Mouse (Mus musculus) ovary, adult 18-20 months (tissue): ENCODE measurements at regions not wholly inside any gene's neighbourhood (a gene's known extent, or its start where the extent isn't known, plus 50 kb on each side); places are given as distances from the start of the nearest gene placed in this dataset.

Experiments
- DNase-seq: peaks from one replicate; pipeline ENCODE4 v3.0.0; 2022; ENCODE audit warnings: low spot score, mixed read lengths

DNA sequence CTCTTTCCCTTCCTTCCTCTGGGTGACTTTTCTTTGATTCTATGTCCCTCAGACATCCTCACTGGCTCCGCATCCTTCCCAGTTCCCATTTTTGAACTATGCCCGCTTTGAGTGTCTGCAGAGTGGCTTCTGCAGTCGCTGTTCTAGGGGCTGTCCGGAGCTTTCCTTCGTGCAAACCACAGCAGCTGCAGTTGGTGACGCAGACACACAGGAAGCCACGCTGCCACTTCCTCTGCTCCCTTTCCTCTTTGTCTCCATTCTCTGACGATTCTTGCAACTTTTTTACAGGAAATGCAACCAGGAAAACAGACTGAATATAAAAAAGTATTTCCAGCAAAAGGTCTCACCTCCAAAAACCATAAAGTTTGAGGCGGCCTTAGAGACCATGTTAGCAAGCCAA lies 191.0 kb upstream of the Tgfbr2 start:
- no peak for DNase-seq

DNA sequence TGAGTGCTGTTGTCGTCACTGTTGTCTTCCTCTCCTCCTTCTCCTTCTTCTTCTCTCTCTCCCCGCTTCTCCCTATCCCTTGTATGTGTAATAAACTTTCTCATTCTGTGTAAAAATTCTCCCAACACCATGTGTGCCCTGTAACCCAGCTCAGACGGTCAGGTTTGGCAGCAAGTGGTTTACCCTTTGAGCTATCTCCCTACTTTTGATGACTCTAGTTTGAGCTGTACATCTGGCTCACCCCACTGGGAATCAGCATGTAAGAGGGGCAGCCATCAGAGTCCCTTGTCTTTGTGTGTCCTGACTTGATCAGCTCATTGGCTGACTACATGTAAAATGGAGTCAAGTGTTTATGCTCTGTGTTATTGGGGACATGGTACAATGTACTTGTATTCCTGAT lies 190.5 kb upstream of the Tgfbr2 start:
- DNase-seq, result no peak

DNA sequence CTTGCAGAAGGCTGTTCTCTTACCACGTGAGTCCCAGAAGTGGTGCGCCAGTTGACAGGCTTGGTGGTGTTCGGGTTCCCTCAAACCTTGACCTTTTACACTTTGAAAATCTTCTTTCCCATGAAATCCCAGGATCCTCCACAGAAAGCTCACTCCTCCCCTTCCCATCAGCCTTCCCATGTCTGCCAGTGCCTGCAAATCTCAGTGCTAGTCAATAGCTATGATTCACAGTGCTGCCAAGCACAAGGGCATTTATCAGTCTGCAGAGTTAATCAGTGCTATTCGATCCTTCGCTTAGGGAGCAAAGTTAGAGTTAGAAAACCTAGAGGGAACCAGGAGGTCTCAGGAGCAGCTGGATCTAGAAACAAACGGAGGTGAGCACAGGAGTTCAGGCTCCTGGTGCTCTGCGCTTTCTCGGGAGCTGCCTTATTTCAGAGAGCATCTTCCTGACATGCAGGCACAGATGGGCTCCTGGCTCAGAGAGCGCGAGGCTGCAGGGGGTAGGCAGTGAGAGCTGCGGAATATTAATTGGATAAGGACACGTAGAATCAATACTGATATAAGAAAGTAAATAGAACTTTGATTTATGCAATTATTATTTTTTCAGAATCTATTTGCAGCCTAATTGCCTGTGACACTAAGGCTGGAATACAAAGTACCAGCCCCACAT lies 190.0 kb upstream of the Tgfbr2 start:
- DNase-seq, result no peak

DNA sequence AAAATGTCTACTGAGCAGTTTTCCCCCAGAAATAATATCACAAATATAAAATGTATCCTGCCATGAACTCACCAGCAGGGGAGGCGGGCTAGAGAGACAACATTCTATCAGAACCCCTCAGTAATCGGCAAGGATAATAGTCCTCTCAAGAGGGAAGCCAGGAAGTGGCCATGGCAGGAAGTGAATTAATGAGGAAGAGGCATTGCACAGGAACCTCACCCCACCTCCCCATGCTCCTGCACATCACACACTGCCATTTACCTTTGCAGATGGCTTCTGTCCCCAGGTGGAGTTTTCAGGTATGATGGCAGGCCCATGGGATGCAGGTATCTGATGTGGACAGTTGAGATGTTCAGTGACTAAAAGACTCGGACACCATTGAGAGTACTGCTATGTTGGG lies 185.9 kb upstream of the Tgfbr2 start:
- no peak for DNase-seq

DNA sequence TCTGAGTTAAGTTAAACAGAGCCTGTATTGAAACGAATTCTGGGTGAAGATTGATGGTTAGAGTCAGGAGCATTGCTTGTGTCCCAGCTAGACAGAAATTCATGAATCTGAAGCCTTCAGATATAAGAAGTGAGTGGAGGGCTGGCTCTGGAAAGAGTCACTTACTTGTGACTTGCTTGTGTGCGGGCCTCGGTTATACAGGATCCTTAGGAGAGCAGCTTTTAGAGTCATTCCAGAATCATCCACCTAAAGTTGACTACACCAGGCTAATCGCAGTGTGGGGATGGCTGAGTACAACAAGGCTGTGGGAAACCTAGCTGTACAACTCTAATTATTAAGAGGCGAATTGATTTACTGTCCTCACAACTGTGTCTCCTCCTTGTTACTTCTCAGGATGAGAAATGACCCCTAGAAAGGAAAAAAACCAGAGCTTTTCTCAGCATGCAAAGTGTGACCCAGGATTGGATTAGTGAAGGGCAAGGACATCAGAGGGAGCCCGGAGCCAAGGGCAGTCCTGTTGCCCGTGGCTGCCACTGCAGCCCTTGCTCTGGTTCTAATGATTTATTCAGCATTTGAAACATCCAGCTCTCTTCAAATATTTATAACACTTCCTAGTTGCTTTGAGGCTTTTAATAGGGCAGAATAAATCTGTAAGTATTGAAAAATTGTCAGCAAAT lies 179.0 kb upstream of the Tgfbr2 start:
- DNase-seq, result no peak

DNA sequence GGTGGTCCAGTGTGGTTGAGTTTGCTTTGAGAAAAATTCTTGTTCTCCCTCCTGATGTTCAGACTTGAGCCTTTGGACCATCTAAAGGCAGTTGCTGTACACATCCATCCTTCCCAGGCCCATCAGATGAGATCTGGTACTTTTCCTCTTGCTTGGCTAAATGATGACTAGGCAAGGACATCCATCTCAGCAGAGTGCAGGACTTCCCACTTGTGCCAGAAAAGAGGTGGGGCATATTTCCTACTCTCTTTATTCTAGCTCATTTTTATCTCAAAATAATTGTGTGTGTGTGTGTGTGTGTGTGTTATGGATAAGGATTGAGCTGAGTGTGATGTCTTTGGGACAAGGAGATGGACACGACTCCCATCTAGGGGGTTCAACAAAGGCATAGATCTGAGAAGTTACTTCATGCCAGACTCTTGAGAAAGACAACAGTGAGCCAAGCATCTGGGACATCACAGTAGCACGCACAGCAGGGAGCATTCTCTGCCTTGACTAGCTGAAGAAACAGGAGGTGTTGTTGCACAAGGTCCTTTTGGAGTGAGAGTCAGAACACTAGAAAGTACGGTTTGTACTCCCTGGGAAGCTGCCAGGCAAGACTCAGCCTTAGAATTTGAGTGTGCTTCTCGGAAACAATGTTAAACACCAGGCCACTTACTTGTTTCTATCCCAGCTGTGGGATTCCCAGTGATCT lies 177.8 kb upstream of the Tgfbr2 start:
- DNase-seq, result peak; percentile 20

DNA sequence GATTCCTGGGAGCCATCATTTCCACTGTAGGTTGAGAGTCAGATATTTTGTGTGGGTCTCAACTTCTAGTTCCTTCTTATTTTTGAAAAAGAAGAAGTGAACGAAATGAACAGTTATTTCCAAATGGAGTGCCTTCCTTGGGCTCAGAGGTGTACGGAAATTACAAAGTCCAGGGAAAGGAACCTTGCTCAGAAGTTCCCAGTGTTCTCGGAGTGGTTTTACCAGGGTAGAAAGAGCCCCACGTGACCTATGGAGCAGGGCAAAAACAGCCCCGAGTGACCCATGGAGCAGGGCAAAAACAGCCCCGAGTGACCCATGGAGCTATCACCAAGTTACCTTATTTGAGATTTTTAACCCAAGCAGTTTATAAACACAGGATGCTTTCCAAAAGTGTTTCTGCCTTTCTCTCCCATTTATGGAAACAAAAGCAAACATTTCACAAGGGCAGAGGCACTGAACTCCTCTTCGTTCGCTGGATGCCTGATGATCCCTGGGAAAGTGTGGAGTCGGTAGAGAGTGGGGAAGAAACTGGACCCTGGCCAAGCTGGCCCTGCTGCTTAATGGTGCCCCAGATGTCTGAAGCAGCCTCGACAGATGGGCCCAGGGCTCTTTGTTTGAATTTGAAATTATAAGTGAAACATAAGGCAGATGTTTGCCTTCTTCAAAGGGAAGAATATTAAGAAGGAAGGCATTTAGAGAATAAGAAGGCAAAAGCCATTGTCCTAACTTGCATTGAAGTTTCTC lies 175.8 kb upstream of the Tgfbr2 start:
- no peak for DNase-seq

DNA sequence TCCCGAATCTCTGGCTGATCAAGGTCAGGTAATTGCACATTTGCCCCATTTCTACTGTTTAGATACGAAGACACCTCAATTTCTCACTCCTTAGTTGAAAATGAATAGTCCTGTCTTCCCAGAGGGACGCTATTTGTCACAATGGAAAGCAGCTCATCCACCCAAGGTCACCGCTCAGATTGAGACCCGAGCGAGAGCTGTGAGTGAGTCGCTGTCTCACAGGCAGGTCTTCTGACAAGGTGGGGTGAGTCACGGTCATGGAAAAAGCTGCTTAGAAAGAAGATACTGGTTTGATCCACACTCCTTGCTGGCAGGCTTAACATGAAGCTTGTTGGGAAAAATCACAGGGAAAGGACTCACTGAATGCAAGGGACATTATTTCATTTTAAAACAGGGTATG lies 171.9 kb upstream of the Tgfbr2 start:
- DNase-seq, result no peak

DNA sequence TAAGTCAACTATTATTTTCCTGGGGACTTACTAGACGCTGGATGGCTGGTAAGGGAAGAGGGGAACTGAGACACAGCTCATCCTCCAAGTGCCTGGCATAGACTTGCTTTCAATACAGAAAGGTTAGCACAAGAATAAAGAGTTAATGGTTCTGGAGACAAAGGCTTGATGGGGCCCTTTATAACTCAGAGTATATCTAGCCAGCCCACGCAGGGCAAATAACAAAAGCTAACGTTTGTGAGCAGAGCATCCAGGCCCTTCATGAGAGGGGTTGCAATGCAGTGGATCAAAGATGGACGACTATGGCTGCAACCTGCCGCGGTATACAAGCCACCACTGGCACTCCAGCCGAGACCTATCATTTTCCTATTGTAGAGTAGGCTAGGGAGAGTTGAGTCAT lies 171.3 kb upstream of the Tgfbr2 start:
- DNase-seq, result no peak

DNA sequence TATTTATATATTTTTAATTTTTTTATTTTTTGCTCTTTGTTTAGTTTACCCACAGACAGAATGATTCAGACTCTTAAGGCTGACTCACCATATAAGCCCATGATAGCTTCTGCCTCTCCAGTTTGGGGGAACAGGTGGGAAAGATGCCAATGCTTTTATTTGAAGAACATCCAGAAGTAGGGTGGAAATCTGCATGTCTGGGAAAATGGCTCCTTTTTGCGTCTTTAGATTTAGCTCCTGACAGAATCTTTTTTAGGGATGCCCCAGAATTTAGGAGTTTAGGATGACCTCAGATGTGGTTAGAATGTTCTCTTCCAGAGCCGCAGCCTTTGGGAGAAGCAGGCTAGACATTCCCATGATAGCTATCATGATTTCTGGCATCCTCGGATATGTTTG lies 167.9 kb upstream of the Tgfbr2 start:
- no peak for DNase-seq

DNA sequence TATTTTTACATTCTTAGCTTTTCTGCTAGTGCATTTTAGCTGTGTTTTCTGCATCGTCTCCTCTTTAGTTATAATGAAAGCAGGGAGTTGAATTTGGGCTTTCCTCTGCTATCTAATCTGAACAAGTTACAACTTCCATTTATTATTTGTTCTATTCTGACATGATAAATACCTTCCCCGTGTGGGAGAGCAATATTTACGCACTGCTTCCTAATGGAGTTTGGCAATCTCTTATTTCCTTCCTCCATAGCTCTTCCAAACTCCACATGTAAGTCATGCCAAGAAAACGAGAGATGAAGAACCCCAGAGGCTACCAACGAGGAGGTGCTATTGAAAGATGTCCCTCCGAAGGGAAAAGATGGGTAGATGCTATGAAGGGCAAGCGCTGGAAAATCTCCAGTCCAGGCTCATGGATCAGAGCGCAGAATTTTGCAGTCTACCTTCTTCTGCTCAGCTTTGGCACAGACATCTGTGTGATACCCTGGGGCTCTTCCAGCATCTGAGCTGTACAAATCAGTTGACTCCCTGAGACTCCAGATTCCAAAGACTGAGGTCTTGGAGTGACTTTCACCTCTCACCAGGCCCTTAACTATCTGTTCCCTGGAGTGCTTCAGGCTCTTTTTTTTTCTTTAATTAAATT lies 167.4 kb upstream of the Tgfbr2 start:
- no peak for DNase-seq

DNA sequence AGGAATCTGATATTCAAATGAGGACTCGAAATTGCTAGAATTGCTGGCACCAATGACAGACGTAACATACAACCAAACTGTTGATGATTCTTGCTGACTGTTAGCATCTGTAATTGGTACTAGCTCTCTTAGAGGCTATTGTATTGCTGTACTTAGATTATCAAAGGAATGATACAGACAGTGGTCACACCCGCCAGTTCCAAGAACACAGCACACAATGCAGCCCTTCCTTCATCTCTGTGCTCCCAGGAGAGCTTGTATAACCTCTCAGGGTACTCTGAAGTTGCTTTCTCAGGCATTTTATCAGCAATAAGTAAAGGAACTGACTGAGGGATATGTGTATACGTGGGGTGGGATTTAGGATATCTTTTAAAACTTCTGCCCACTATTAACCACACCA lies 166.8 kb upstream of the Tgfbr2 start:
- no peak for DNase-seq

DNA sequence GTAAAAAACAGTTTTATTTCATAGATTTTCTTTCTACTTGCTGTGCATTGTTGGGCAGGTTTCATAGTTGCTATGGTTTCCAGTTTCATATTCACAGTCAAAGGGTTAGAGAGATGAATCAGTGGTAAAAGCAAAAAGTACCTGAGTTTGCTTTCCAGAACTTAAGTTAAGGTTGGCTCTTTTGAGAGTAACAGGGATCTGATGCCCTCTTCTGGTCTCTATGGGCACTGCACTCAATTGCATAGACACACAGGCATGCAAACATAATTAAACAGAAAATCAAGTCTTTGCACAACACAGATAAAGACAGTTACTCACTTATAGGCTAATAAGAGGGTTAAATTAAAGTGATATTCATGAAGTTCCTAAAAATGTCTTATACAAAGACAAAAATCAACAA lies 165.8 kb upstream of the Tgfbr2 start:
- no peak for DNase-seq

DNA sequence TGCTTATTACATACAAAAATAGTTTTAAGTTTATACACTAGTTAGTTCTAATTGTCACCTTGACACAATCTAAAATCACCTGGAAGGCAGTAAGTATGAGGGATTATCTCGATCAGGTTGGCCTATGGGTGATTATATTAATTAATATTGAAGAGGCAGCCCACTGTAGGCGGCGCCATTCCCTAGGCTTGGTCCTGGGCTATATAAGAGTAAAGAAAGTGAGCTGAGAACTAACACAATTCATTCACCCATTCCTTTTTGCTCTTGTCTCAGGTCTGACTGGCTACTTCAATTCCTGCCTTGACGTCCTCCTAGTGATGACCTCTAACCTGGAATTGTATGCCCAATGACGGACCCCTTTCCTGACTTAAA lies 163.6 kb upstream of the Tgfbr2 start:
- DNase-seq, result no peak

DNA sequence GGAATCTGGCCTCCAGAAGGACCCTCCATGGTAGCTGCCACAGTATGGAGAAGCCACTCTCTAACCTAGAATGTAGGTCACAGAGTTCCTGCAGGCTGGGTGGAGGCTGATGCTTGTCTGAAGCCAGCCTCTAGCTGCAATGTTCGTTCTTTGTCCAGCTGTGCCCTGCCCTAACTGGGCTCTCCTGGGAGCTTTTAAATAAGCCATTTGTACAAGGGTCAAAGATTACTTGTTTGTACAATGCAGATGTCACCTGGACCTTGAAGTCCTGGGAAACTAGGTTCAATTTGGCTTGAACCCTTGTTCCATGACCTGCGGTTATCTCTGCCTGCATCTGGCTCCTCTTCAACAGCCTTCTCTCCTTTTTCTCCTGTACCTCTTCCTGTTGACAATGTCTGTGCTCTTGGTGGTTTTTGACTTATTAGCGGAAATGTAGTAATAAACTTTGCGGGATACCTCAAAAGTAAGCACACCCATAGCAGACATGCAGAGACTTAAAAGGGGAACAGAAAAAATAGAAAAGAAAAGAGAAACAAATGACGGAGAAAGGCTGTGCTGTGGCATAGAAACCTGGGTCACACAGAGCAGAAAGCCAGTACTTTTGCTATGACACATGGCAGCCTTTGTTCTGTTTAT lies 163.1 kb upstream of the Tgfbr2 start:
- DNase-seq, result no peak

DNA sequence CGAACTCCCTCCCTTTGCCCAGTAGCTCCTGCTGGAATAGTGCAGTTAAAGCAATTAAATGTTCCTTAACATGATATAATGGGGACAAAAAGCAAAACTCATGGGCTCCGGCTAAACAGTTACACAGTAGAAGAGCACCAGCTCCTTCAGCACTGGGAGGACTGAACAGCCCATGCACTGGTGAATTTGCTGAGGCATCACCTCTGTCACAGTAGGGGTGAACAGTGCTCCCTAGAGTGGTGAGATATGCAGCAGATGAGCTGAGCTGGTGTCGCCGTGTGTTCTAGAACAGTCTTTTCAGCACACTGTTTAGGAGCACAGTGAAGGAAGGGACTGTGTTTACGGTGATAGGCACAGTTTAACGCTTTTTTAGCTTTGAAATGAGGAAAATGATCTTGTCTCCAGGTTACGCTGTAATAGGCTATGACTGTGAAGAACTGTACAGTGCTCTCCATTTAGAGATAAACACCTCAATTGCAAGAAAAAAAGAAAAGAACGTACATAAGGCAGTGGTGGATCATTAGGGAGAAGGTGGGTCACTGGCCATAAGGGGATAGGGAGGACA lies 162.4 kb upstream of the Tgfbr2 start:
- DNase-seq, result no peak

DNA sequence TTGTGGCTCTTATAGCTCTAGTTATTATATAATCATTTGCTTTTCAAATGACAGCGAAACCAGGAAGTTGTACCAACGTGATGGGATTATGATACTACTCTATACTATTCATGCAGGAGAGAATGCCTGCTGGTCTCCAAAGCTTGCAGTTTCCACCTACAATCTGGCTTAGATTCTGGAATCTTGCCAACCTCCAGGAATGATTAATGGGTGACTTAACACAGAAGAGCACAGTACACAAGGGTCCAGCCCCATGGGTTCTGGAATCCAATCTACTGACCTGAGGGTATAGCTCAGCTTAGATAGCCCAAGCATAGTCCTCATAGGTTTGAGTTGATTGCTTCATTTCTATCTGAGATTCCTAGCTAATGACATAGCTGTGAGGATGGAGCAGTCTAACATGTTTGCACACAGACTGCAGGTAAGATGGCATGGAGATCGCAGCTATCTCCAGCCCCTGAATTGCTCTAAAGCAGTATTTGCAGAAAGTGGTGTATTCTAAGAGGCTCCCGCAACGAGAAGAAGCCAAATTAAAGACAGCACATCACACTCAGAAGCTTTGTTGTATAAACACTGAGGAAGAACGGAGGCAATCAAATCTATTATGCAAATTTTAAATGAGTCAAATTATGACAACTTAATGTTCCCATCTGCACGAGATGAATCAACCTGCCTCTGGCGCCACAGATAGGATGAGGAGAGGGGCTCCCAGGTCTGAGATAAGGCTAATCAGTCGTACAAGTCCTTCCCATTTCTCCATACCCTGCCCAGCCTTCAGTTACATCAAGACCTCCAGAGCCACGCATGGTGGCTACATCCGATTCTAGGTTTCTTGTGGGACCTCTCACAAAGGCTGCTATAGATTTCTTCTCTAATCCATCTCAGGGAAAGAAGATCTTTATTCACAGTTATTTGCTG lies 160.7 kb upstream of the Tgfbr2 start:
- DNase-seq, result no peak

DNA sequence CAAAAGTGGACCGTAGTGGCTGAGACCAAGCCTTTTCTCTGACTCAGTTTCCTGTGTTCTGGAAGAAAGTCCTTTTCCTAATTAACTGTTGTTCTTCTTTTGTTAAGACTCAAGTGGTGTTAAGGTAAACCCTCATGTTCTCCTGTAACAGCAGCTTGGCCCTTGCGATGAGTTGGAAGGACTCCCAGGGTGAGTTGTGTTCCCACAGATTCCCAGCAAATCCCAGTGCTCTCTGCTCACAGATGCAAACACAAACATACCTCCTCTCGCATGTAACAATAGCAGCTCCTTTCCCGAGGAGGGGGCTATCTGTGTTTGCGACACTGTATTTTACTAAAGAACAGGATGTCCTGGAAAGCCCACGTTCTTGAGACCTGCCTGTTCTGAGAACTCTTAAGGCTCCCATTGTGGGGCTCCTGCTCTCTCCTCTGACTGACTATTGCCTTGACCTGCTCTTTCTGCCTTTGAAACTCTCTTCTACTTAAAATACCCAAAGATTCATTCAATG lies 158.8 kb upstream of the Tgfbr2 start:
- DNase-seq, result no peak

DNA sequence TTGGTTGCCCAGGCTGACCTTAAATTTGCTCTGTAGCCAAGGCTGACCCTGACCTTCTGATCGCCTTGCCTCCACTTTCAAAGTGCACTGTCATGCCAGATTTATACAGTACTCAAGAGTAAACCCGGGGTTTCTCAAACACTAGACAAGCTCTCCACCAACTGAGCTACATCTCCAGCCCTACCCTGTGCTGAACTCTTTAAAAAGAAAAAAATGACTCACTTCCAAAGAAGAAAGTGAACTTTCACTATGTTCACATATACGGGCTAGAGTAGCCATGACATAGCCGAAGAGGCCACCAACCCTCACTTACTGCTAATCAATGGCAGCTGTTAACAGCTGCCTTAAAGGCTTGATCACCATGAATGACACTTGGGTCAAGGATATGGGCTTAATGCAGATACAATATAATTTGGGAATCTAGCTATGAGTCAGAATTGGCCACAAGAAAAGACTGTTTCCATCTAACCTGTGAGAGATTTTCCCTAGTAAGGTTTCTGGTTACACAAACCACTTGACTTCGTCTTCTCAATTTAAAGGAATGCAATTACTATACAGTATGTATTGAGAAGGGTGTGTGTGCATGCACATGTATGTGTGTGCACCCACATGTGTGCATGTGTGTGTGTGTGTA lies 157.4 kb upstream of the Tgfbr2 start:
- DNase-seq, result no peak

DNA sequence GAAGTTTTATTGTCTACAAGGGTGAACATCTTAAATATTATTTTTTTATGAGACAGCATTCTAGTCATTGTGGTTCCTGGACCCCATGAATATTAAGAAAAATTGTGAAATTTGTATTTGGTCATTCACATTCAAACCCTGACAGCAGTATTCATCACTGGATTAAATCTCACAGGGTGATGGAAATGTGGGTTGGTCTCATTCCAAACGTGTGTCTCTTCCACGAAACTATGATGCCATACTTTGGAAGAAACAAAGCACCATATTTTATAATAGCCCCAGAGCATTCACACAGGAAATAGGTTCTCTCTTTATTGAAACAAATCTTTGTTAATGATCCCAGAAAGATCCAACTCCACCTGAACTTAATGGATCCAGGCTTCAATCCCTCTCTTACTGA lies 156.2 kb upstream of the Tgfbr2 start:
- no peak for DNase-seq
